In genomic region chr16:37926087-37926486, GRCm38 (mm10) we compare ENCODE assay signal across 17 mouse cellular contexts. TPM values are rescaled to one million over a fixed set of nuclear protein-coding genes. Genes with fewer than 3 reads are reported as not detected.
DNase-seq lines count a peak whose midpoint lies in the region; ATAC-seq lines count a peak whose summit lies in the region.
"Had no signal": no experiment of that assay in that cellular context is flagged by ENCODE, and none has a peak within 500 bp of the region (broad histone marks: within the 10 kb centered on the region; RNA-seq: fewer than 3 reads in every experiment).

No protein-coding gene starts in this region.

- peak overlapping the region; percentile 1; the same call in 1 of the 2 replicates for H3K4me2 ChIP-seq in heart, embryonic 12.5 days
- no peak overlapping the region for H3K4me2 ChIP-seq in heart, embryonic 11.5 days
- H3K4me2 ChIP-seq in embryonic facial prominence, embryonic 12.5 days (replicated peaks), result no peak overlapping the region
- peak overlapping the region; percentile 21; the same call in 1 of the 2 replicates for H3K4me2 ChIP-seq in hindbrain, embryonic 12.5 days (replicated peaks)
- peak overlapping the region; percentile 15 for H3K4me2 ChIP-seq in midbrain, embryonic 15.5 days
- H3K4me2 ChIP-seq: lung, embryonic 15.5 days had no signal

- peaks cover 9% of the 10 kb centered on the region; the same call in 1 of the 2 replicates for H3K4me1 ChIP-seq in heart, embryonic 12.5 days (replicated peaks)
- 0 out of 2 replicates have a peak, but pooled peaks cover 3% of the 10 kb centered on the region for H3K4me1 ChIP-seq in heart, embryonic 11.5 days (ENCODE audit: control insufficient read depth, insufficient read depth, low read length)
- H3K4me1 ChIP-seq in embryonic facial prominence, embryonic 12.5 days, result peaks cover 5% of the 10 kb centered on the region; the same call in 1 of the 2 replicates
- peaks cover 25% of the 10 kb centered on the region for H3K4me1 ChIP-seq in hindbrain, embryonic 12.5 days
- peaks cover 34% of the 10 kb centered on the region for H3K4me1 ChIP-seq in midbrain, embryonic 15.5 days
- H3K4me1 ChIP-seq: lung, embryonic 15.5 days; megakaryocyte, embryonic 14.5 days had no signal

- H3K4me3 ChIP-seq in heart, embryonic 12.5 days, result no peak overlapping the region
- no peak overlapping the region for H3K4me3 ChIP-seq in heart, embryonic 11.5 days (ENCODE audit: low read depth, low read length)
- no peak overlapping the region for H3K4me3 ChIP-seq in embryonic facial prominence, embryonic 12.5 days
- no peak overlapping the region for H3K4me3 ChIP-seq in hindbrain, embryonic 12.5 days
- no peak overlapping the region for H3K4me3 ChIP-seq in midbrain, embryonic 15.5 days
- H3K4me3 ChIP-seq: erythroblast, embryonic 14.5 days; lung, embryonic 15.5 days; megakaryocyte, embryonic 14.5 days had no signal

- no peaks in the 10 kb centered on the region for H3K27me3 ChIP-seq in heart, embryonic 12.5 days (replicated peaks)
- no peaks in the 10 kb centered on the region for H3K27me3 ChIP-seq in heart, embryonic 11.5 days (ENCODE audit: control insufficient read depth, insufficient read depth, low read length)
- no peaks in the 10 kb centered on the region for H3K27me3 ChIP-seq in embryonic facial prominence, embryonic 12.5 days
- no peaks in the 10 kb centered on the region for H3K27me3 ChIP-seq in hindbrain, embryonic 12.5 days
- H3K27me3 ChIP-seq in midbrain, embryonic 15.5 days (replicated peaks), result no peaks in the 10 kb centered on the region
- H3K27me3 ChIP-seq: lung, embryonic 15.5 days had no signal

- no peak overlapping the region for H3K27ac ChIP-seq in heart, embryonic 12.5 days (ENCODE audit: poor library complexity, severe bottlenecking)
- no peak overlapping the region for H3K27ac ChIP-seq in heart, embryonic 11.5 days (ENCODE audit: low read depth, low read length)
- 0 out of 2 replicates have a peak overlapping the region, but pooled peaks have one; percentile 17 for H3K27ac ChIP-seq in embryonic facial prominence, embryonic 12.5 days
- H3K27ac ChIP-seq in hindbrain, embryonic 12.5 days, result peak overlapping the region; percentile 80
- H3K27ac ChIP-seq in midbrain, embryonic 15.5 days, result peak overlapping the region; percentile 78
- H3K27ac ChIP-seq: lung, embryonic 15.5 days had no signal

- no peaks in the 10 kb centered on the region for H3K9me3 ChIP-seq in heart, embryonic 12.5 days (replicated peaks)
- no peaks in the 10 kb centered on the region for H3K9me3 ChIP-seq in heart, embryonic 11.5 days (replicated peaks; ENCODE audit: control insufficient read depth, low read length)
- H3K9me3 ChIP-seq in embryonic facial prominence, embryonic 12.5 days, result no peaks in the 10 kb centered on the region
- no peaks in the 10 kb centered on the region for H3K9me3 ChIP-seq in hindbrain, embryonic 12.5 days (replicated peaks)
- H3K9me3 ChIP-seq in midbrain, embryonic 15.5 days, result no peaks in the 10 kb centered on the region
- H3K9me3 ChIP-seq: lung, embryonic 15.5 days had no signal

- no peak for DNase-seq in lung, postnatal 14 days
- DNase-seq in adrenal gland, postnatal 25 days, result no peak
- DNase-seq in gastrocnemius, adult 8-10 months (ENCODE audit: low spot score in 2 of 2), result no peak
- DNase-seq: B cell, adult 2 months; cerebellum, postnatal 14 days; gastrocnemius, postnatal 25 days; kidney, adult 11 months; liver; thymus, postnatal 36 days had no signal

- H3K36me3 ChIP-seq in heart, embryonic 12.5 days, result no peaks in the 10 kb centered on the region
- H3K36me3 ChIP-seq in heart, embryonic 11.5 days (ENCODE audit: control insufficient read depth, insufficient read depth, low read length), result no peaks in the 10 kb centered on the region
- H3K36me3 ChIP-seq in embryonic facial prominence, embryonic 12.5 days, result no peaks in the 10 kb centered on the region
- H3K36me3 ChIP-seq in hindbrain, embryonic 12.5 days, result no peaks in the 10 kb centered on the region
- no peaks in the 10 kb centered on the region for H3K36me3 ChIP-seq in midbrain, embryonic 15.5 days (replicated peaks)
- H3K36me3 ChIP-seq: lung, embryonic 15.5 days had no signal

- WGBS in heart, embryonic 12.5 days, result 20% methylated on average over 7 of the region's 7 CpGs
- WGBS in heart, embryonic 11.5 days (ENCODE audit: insufficient replicate concordance), result 31% methylated on average over 7 of the region's 7 CpGs
- 23% methylated on average over 7 of the region's 7 CpGs for WGBS in embryonic facial prominence, embryonic 12.5 days
- 10% methylated on average over 7 of the region's 7 CpGs for WGBS in hindbrain, embryonic 12.5 days
- WGBS in midbrain, embryonic 15.5 days, result 3% methylated on average over 7 of the region's 7 CpGs

- no peak overlapping the region for H3K9ac ChIP-seq in heart, embryonic 12.5 days
- no peak overlapping the region for H3K9ac ChIP-seq in heart, embryonic 11.5 days (ENCODE audit: low read depth, low read length)
- H3K9ac ChIP-seq in embryonic facial prominence, embryonic 12.5 days, result 0 out of 2 replicates have a peak overlapping the region, but pooled peaks have one; percentile 2
- H3K9ac ChIP-seq in hindbrain, embryonic 12.5 days, result peak overlapping the region; percentile 35; the same call in 1 of the 2 replicates
- H3K9ac ChIP-seq in midbrain, embryonic 15.5 days, result no peak overlapping the region
- H3K9ac ChIP-seq: lung, embryonic 15.5 days had no signal

- no peak for ATAC-seq in heart, embryonic 12.5 days (ENCODE audit: insufficient number of reproducible peaks, low FRiP score)
- ATAC-seq in heart, embryonic 11.5 days (replicated peaks; ENCODE audit: insufficient number of reproducible peaks, low FRiP score, low TSS enrichment), result no peak
- no peak for ATAC-seq in embryonic facial prominence, embryonic 12.5 days (ENCODE audit: insufficient number of reproducible peaks, insufficient read depth, low FRiP score, low TSS enrichment)
- ATAC-seq in hindbrain, embryonic 12.5 days (ENCODE audit: low FRiP score), result peak; percentile 78
- ATAC-seq in midbrain, embryonic 15.5 days (replicated peaks), result peak; percentile 53

RNA-seq across cellular contexts. Expression of gene Gpr156, which starts 9.8 kb away (rescaled TPM):
- 1.1 and 1.3 TPM in 2 replicates for polyA plus RNA-seq in heart, embryonic 12.5 days (2016; fragmentation: Nextera tagmentation; extraction: Ambion mirVana)
- polyA plus RNA-seq in heart, embryonic 11.5 days (2014; fragmentation: Nextera tagmentation; extraction: Ambion mirVana), result 0.66 and 0.87 TPM in 2 replicates
- 1.2 and 1.5 TPM in 2 replicates for polyA plus RNA-seq in embryonic facial prominence, embryonic 12.5 days (2016; fragmentation: Nextera tagmentation; extraction: Ambion mirVana)
- polyA plus RNA-seq in hindbrain, embryonic 12.5 days (2016; fragmentation: Nextera tagmentation; extraction: Ambion mirVana), result 5.4 and 5.6 TPM in 2 replicates
- 6.2 and 6.4 TPM in 2 replicates for polyA plus RNA-seq in midbrain, embryonic 15.5 days (2015; fragmentation: Nextera tagmentation; extraction: Ambion mirVana)
- 0.15 TPM in 1 of 2 replicates, not detected in the other for total RNA-seq in adrenal gland, postnatal 25 days (2021)
- total RNA-seq in gastrocnemius, adult 8-10 months (2022), result not detected
- polyA plus RNA-seq: erythroblast, embryonic 14.5 days had no signal

RNA-seq across cellular contexts. Expression of gene Lrrc58, which starts 57.9 kb away (rescaled TPM):
- 53.6 and 56.5 TPM in 2 replicates for polyA plus RNA-seq in heart, embryonic 12.5 days (2016; fragmentation: Nextera tagmentation; extraction: Ambion mirVana)
- polyA plus RNA-seq in heart, embryonic 11.5 days (2014; fragmentation: Nextera tagmentation; extraction: Ambion mirVana), result 41.6 and 42.9 TPM in 2 replicates
- polyA plus RNA-seq in embryonic facial prominence, embryonic 12.5 days (2016; fragmentation: Nextera tagmentation; extraction: Ambion mirVana), result 62.2 and 65.7 TPM in 2 replicates
- 65.8 and 72.1 TPM in 2 replicates for polyA plus RNA-seq in hindbrain, embryonic 12.5 days (2016; fragmentation: Nextera tagmentation; extraction: Ambion mirVana)
- 41.6 and 41.9 TPM in 2 replicates for polyA plus RNA-seq in midbrain, embryonic 15.5 days (2015; fragmentation: Nextera tagmentation; extraction: Ambion mirVana)
- 150 and 193 TPM in 2 replicates for total RNA-seq in adrenal gland, postnatal 25 days (2021)
- total RNA-seq in gastrocnemius, adult 8-10 months (2022), result 10 to 100 TPM; 36.4 to 48.4 (median 46.0) TPM

Comparison
In these comparisons a context has a peak if more than half of its experiments do, and no peak if none do; other contexts are left out.
1. H3K4me2 ChIP-seq: peak in heart, embryonic 12.5 days (single experiment), hindbrain, embryonic 12.5 days (single experiment) and midbrain, embryonic 15.5 days (single experiment); none in heart, embryonic 11.5 days (single experiment) and embryonic facial prominence, embryonic 12.5 days (single experiment).
2. ATAC-seq: peak in hindbrain, embryonic 12.5 days (single experiment) and midbrain, embryonic 15.5 days (single experiment); none in heart, embryonic 12.5 days (single experiment), heart, embryonic 11.5 days (single experiment) and embryonic facial prominence, embryonic 12.5 days (single experiment).
3. H3K27ac ChIP-seq: peak in embryonic facial prominence, embryonic 12.5 days (single experiment), hindbrain, embryonic 12.5 days (single experiment) and midbrain, embryonic 15.5 days (single experiment); none in heart, embryonic 12.5 days (single experiment) and heart, embryonic 11.5 days (single experiment).
4. H3K9ac ChIP-seq: peak in embryonic facial prominence, embryonic 12.5 days (single experiment) and hindbrain, embryonic 12.5 days (single experiment); none in heart, embryonic 12.5 days (single experiment), heart, embryonic 11.5 days (single experiment) and midbrain, embryonic 15.5 days (single experiment).